Mouse (Mus musculus) brain, adult 2 months (tissue): ENCODE measurements around the gene Rsph6a.
"Not testable (repeated sequence)": the region's sequence is repeated elsewhere in the genome, so short reads cannot be mapped to it uniquely, and the experiment has no call there.

Experiments
- DNase-seq: peaks from one replicate; pipeline ENCODE4 v3.0.0; 2011; ENCODE audit warnings: low read depth, low spot score

The Rsph6a gene

DNA sequence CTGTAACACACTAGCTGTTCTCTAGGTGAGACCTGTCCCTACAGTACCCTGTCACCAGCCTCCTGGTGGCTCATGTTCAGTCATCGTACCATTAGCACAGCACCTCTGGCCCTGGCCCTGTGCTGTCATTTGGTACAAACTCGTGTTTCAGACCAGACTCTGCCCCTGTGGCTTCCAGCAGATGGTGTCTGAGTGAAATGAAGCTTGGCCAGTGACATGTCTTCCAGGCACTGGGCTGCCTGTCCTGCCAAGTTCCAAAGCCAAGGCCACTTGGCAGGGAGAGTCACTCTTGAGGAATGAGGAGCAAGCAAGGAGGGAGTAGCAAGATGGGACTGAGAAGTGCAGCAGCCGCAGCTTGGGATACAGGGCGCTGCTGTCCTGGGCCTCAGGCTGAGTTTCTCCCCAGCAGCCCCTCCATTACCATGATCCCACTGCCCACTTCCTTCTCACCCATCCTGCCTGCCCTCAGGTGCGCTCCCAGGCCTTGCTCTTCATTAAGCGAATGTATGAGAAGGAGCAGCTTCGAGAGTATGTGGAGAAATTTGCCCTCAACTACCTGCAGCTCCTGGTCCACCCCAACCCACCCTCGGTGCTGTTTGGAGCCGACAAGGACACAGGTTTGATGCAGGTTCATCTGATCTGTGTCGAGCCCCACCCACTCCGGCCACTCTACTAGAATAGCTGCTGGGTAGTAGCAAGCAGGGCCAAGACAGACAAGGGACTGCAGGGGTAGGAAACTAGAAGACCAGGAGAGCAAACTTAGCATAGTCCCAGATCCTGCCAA, 8.0 kb upstream of the Rsph6a start:
- DNase-seq = peak; percentile 89

DNA sequence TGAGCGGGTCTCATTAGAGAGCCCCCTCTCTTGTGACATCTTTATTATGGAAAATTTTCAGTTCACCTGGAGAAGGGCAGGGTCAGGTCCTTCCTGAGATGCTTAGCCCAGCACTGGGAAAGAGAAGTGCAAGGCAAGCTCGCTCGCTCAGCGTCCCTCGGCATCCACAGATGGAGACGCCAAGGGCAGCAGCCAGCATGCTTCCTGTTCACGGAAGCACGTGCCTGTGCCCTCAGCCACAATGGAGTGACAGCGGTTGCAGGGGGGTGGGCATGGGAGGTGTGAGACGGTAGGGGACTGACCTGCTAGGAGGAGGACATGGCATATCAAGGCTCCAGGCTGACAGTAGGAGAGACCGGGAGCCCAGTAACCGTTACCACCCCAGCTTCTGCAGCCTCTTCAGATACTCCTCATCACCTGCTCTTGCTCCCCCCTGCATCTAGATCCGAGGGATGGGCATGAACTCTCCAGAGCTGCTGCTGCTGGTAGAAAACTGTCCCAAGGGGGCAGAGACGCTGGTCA, 6.4 kb upstream of the Rsph6a start:
- no peak for DNase-seq

GRCm38 (mm10) chr7:19049252-19049651, 5.2 kb upstream of the Rsph6a start:
- no peak for DNase-seq

GRCm38 (mm10) chr7:19050172-19050571, 4.3 kb upstream of the Rsph6a start:
- peak; percentile 66 for DNase-seq

DNA sequence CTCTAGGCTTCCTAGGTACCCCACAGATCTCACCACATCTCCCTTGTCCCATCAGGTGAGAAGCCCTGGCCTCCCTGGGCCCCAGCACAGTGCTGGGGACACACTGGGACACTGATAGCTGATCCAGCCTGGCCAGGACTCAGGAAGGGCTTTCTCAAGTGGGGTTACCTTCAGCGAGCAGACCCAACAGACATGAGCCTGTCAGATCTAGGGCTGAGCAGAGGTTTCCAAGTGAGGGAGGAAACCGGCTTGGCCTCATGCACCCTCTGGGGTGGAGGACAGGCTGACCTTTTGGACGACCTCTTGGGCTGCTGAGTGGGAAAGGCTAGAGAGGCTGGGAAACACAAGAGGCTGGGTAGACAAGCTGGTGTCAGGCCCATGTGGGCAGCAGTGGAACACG, 3.3 kb upstream of the Rsph6a start:
- no peak for DNase-seq

DNA sequence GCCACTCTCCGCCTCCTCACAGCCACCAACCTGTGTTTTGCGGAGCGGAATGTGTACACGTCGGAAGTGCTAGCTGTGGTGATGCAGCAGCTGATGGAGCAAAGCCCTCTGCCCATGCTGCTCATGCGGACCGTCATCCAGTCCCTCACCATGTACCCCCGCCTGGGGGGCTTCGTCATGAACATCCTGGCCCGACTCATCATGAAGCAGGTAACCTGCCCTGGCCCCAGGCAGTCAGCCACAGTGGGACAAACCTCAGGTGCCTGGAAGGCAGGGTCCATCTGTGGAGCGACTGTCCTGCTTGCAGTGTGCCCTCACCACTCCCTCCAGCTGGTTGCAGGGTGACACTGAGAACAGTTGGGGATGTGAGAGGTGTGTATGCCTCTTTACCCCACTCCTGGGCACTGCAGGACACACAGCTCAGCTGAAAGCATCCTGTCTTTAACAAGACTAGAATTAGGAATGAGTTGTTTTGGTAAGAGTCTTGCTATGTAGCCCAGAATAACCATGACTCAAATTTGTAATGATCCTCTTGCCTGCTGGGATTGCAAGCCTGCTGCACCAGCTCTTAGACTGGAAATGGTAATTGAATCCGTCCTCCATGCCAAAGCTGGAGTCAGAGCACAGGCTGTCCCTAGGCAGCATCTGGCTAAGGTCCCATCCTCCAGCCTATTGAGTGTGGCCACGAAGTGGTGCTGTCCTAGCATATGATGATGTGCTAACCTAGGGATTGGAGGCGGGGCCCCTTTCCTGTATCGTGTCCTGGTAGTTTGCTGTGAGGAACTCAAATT, 1.9 kb upstream of the Rsph6a start:
- peak; percentile 92 for DNase-seq

DNA sequence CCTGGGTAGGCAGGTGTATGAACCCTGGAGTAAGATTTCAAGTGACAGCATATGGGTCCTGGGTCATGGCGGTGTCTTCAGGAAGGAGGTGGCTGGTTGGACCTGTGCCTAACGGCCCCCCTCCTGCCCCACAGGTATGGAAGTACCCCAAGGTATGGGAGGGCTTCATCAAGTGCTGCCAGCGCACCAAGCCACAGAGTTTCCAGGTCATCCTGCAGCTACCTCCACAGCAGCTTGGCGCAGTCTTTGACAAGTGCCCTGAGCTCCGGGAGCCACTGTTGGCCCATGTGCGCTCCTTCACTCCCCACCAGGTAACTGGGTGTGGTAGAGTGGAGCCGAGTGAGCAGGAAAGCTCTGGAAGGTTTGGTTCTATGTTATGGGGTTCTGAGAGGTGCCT, 1.4 kb upstream of the Rsph6a start:
- DNase-seq = no peak

- no peak for DNase-seq
Observed at GRCm38 (mm10) chr7:19054777-19055076, 237 bp downstream of the Rsph6a start.

DNA sequence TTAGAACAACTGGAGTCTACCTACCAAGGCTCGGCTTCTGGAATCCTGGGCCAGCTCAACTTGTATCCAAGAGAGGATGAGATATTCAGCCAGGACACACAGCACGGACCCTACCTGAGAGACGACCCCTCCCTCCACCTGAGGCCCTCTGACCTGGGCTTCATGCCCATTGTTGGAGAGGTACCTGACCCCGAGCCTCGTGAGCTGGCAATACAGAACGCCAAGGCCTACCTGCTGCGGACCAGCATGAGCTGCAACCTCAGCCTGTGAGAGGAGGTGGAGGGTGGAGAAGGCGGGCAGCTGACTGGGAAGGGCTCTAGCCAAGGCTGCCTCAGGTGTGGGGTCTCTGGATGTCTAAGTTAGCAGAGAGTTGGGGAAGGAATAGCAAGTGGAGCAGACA, 618 bp downstream of the Rsph6a start:
- DNase-seq = no peak

- DNase-seq = no peak
Observed at GRCm38 (mm10) chr7:19057405-19057804, 2.9 kb downstream of the Rsph6a start.

GRCm38 (mm10) chr7:19065896-19066295, 11.4 kb downstream of the Rsph6a start:
- DNase-seq = no peak

DNA sequence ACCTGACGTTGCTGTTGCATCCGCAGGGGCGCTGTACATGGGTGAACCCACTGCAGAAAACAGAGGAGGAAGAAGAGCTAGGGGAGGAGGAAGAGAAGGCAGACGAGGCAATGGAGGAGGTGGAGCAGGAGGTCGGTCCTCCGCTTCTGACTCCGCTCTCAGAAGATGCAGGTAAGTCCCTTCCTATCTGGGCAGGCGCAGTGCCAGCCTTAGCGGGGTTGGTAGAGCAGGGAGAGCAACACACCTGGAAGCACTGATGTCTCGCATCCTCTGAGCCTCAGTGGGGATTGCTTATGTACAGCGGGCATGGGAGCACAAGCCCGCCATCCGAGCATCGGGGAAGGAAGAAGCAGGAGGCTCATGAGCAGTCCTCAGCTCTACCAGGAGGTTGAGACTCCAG, 12.6 kb downstream of the Rsph6a start:
- no peak for DNase-seq

DNA sequence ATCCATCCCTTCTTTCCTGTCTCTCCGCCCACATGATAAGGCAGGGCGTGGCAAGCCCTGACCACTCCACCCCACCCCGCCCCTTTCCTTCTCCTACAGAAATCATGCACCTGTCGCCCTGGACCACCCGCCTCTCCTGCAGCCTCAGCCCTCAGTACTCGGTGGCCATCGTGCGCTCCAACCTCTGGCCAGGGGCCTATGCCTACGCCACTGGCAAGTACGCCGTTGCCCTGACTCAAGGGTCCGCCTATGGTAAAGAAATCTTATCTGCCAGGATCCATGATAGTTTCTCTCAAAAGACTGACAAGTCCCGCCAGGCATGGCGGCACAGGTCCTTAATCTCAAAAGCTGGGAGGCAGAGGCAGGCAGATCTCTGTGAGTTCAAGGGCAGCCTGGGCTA, 13.4 kb downstream of the Rsph6a start:
- no peak for DNase-seq

- peak; percentile 82 for DNase-seq
Observed at GRCm38 (mm10) chr7:19068707-19069106, 14.2 kb downstream of the Rsph6a start.

GRCm38 (mm10) chr7:19069500-19069899, 15.0 kb downstream of the Rsph6a start:
- no peak for DNase-seq

GRCm38 (mm10) chr7:19071024-19071423, 16.5 kb downstream of the Rsph6a start:
- DNase-seq = not testable (repeated sequence)

- no peak for DNase-seq
Observed at GRCm38 (mm10) chr7:19073504-19073903, 19.0 kb downstream of the Rsph6a start.

DNA sequence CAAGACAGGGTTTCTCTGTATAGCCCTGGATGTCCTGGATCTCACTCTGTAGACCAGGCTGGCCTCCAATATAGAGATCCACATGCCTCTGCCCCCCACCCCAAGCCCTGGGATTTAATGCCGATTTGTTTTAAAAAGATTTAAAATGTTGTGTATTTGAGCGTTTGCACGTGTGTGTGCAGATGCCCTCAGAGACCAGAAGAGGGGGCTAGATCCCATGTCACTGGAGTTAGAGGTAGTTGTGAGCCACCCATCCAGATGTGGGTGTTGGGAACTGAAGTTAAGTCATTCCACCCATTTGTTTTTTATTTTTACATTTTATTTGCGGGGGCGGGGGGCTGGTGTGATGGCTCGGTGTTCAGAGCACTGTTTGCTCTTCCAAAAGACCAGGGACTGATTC, 20.0 kb downstream of the Rsph6a start:
- no peak for DNase-seq

DNA sequence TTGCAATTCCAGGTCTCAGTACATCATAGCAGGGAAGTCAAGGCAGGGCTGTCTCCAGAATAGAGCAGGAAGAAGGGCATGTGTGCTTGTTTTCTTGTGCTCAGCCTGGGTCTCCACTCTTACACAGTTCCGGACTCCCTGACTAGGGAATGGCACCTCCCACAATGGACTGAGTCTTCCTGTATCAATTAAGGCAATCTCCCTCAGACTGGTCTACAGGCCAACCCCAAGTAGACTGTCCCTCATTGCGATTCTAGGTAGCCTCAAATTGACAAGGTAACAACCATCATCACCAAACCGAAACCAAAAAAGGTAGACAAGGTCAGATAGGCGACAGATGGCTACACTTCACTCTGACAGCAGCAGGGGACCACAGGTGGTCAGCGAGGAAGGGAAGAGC, 20.7 kb downstream of the Rsph6a start:
- DNase-seq = no peak

- DNase-seq = peak; percentile 99
Observed at GRCm38 (mm10) chr7:19075723-19076585, 21.5 kb downstream of the Rsph6a start, which contains the start of gene Dmwd. Gene Dmwd (plus strand): TSS chr7:19076227.

DNA sequence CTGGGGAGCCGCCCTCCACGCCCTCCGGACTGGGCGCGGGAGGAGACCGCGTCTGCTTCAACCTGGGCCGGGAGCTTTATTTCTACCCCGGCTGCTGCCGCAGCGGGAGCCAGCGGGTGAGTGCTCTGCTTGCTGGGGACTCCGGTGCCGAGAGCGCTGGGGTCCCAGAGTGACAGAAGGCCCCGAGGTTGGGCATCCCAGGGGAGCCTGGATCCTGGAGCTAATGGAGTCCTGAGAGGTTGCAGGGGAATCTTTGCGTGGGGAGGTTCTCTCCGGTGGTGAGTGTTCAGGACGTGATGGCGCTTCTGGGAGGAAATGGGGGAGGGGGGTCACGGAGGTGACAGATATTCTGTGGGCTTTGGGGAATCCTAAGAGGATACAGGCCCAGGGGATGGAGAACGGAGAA, 22.1 kb downstream of the Rsph6a start:
- DNase-seq = no peak

GRCm38 (mm10) chr7:19077761-19078160, 23.3 kb downstream of the Rsph6a start:
- no peak for DNase-seq
